Mouse (Mus musculus) kidney, adult 9 months (tissue): Measurements from ENCODE around the gene Nrgn.

Experiments used
- DNase-seq: peaks from one replicate; pipeline ENCODE4 v3.0.0; 2022

Gene Nrgn

GRCm38 (mm10) chr9:37554279-37554678, 1.6 kb upstream of the Nrgn start:
- no peak for DNase-seq

GRCm38 (mm10) chr9:37551751-37552531, 763 bp downstream of the Nrgn start:
- no peak for DNase-seq

- DNase-seq, result no peak
These were observed 2.3 kb downstream of the Nrgn start for GRCm38 (mm10) chr9:37550435-37550834.

- DNase-seq, result peak; percentile 38
These were observed 5.8 kb downstream of the Nrgn start for GRCm38 (mm10) chr9:37546889-37547288.

- no peak for DNase-seq
These were observed 6.8 kb downstream of the Nrgn start for GRCm38 (mm10) chr9:37545847-37546452.

GRCm38 (mm10) chr9:37545166-37545610, 7.5 kb downstream of the Nrgn start:
- no peak for DNase-seq

GRCm38 (mm10) chr9:37544447-37545165, 8.1 kb downstream of the Nrgn start:
- peak; percentile 70 for DNase-seq

- DNase-seq, result peak; percentile 53
These were observed 8.7 kb downstream of the Nrgn start for GRCm38 (mm10) chr9:37543869-37544440.

GRCm38 (mm10) chr9:37541851-37542642, 10.7 kb downstream of the Nrgn start:
- DNase-seq, result no peak

- no peak for DNase-seq
These were observed 11.8 kb downstream of the Nrgn start for GRCm38 (mm10) chr9:37540701-37541575.

- no peak for DNase-seq
These were observed 12.5 kb downstream of the Nrgn start for GRCm38 (mm10) chr9:37540226-37540625.

- no peak for DNase-seq
These were observed 13.3 kb downstream of the Nrgn start, which contains the start of gene Vsig2 for GRCm38 (mm10) chr9:37539170-37540025. Vsig2 (plus strand) TSS chr9:37539255.

GRCm38 (mm10) chr9:37537658-37538250, 14.9 kb downstream of the Nrgn start:
- DNase-seq, result no peak

- no peak for DNase-seq
These were observed 15.9 kb downstream of the Nrgn start for GRCm38 (mm10) chr9:37536851-37537250.

- DNase-seq, result peak; percentile 92
These were observed 21.6 kb downstream of the Nrgn start for GRCm38 (mm10) chr9:37530888-37531705.

GRCm38 (mm10) chr9:37530031-37530887, 22.4 kb downstream of the Nrgn start:
- peak; percentile 81 for DNase-seq

- DNase-seq, result peak; percentile 54
These were observed 24.3 kb downstream of the Nrgn start for GRCm38 (mm10) chr9:37528225-37528970.
